Mouse (Mus musculus): ENCODE data around the gene Art3. TPM values are rescaled to one million over a fixed set of nuclear protein-coding genes. Genes with fewer than 3 reads are reported as not detected.

Art3 gene
- polyA plus RNA-seq, 1 experiment from 2014 or later = 37.5 TPM

- H3K4me2 ChIP-seq = no peak overlapping the region
- ATAC-seq (ENCODE audit: insufficient number of reproducible peaks, low FRiP score) = no peak
Measured at GRCm38 (mm10) chr5:92313776-92314175, 17.9 kb upstream of the Art3 start.

GRCm38 (mm10) chr5:92318119-92318518 lies 13.5 kb upstream of the Art3 start:
- H3K27ac ChIP-seq (ENCODE audit: poor library complexity, severe bottlenecking) = no peak overlapping the region
- no peak overlapping the region for H3K4me3 ChIP-seq
- WGBS = 77% methylated on average over 7 of the region's 7 CpGs
- no peak for ATAC-seq (ENCODE audit: insufficient number of reproducible peaks, low FRiP score)
- H3K4me1 ChIP-seq (replicated peaks) = peaks cover 4% of the 10 kb centered on the region; the same call in 1 of the 2 replicates
- no peak overlapping the region for H3K4me2 ChIP-seq
- no peaks in the 10 kb centered on the region for H3K27me3 ChIP-seq (replicated peaks)
- no peaks in the 10 kb centered on the region for H3K9me3 ChIP-seq (replicated peaks)
- H3K36me3 ChIP-seq = no peaks in the 10 kb centered on the region
- no peak overlapping the region for H3K9ac ChIP-seq

More at GRCm38 (mm10) chr5:92313776-92314175, 17.9 kb upstream of the Art3 start:
- Histone ChIP-seq H3K4me1 (replicated peaks) (peaks cover 5% of the 10 kb centered on the region), H3K9ac (no peak overlapping the region), H3K27me3 (replicated peaks) (no peaks in the 10 kb centered on the region), H3K36me3 (no peaks in the 10 kb centered on the region), H3K9me3 (replicated peaks) (no peaks in the 10 kb centered on the region), H3K27ac (ENCODE audit: poor library complexity, severe bottlenecking) (no peak overlapping the region), H3K4me3 (no peak overlapping the region)
- 45% methylated on average over 7 of the region's 7 CpGs for WGBS

GRCm38 (mm10) chr5:92318596-92318995 lies 13.0 kb upstream of the Art3 start:
- 87% methylated on average over 14 of the region's 14 CpGs for WGBS
- no peak overlapping the region for H3K9ac ChIP-seq
- ATAC-seq (ENCODE audit: insufficient number of reproducible peaks, low FRiP score) = no peak
- no peaks in the 10 kb centered on the region for H3K36me3 ChIP-seq
- H3K27me3 ChIP-seq (replicated peaks) = no peaks in the 10 kb centered on the region
- H3K4me2 ChIP-seq = no peak overlapping the region
- H3K9me3 ChIP-seq (replicated peaks) = no peaks in the 10 kb centered on the region
- no peak overlapping the region for H3K4me3 ChIP-seq
- H3K4me1 ChIP-seq (replicated peaks) = peaks cover 4% of the 10 kb centered on the region; the same call in 1 of the 2 replicates
- no peak overlapping the region for H3K27ac ChIP-seq (ENCODE audit: poor library complexity, severe bottlenecking)

DNA sequence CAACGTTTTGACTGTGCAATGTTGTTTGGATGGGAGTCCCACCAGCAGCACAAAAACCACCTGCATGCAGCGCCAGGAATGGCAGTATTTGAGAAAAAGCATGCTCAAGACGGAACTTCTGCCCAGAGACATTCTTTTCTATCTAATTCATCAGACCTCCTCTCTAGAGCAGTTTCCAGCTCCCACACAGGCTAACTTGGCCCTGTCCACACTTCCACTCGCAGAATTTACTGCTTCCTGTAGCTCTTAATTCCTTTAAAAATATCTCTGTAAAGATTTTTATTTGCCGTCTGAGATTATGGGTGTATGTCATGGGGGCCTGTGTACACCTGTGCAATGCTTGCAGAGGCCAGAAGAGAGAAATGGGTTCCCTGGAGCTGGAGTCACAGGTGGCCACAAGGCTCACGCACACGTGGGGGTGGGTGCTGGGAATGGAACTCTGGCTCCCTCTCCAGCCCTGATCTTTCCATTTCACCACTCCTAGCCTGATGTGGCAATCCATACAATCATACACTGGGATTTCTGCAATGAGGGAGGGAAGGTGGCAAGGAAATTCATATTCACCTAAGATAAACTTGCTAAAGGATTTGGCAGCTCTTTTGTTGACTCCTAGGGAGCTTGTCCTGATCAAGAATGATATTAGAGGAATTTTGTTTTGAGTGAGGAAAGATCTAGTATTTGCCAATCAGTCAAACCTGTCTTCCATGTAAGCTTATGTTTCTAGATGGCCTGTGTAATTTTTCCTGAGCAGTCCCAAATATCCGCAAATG lies 9.8 kb upstream of the Art3 start:
- H3K9ac ChIP-seq = no peak overlapping the region
- no peak overlapping the region for H3K4me2 ChIP-seq
- H3K9me3 ChIP-seq (replicated peaks) = no peaks in the 10 kb centered on the region
- peaks cover 3% of the 10 kb centered on the region; the same call in 1 of the 2 replicates for H3K27me3 ChIP-seq (replicated peaks)
- H3K27ac ChIP-seq (ENCODE audit: poor library complexity, severe bottlenecking) = no peak overlapping the region
- WGBS = 48% methylated on average over 8 of the region's 8 CpGs
- ATAC-seq (ENCODE audit: insufficient number of reproducible peaks, low FRiP score) = no peak
- H3K4me1 ChIP-seq (replicated peaks) = peaks cover 4% of the 10 kb centered on the region; the same call in 1 of the 2 replicates
- no peak overlapping the region for H3K4me3 ChIP-seq
- H3K36me3 ChIP-seq = no peaks in the 10 kb centered on the region

GRCm38 (mm10) chr5:92322612-92323011 lies 9.0 kb upstream of the Art3 start:
- Histone ChIP-seq H3K4me2 (no peak overlapping the region), H3K9me3 (replicated peaks) (no peaks in the 10 kb centered on the region), H3K4me1 (replicated peaks) (peaks cover 4% of the 10 kb centered on the region; the same call in 1 of the 2 replicates), H3K27ac (ENCODE audit: poor library complexity, severe bottlenecking) (no peak overlapping the region), H3K36me3 (no peaks in the 10 kb centered on the region), H3K27me3 (replicated peaks) (peaks cover 3% of the 10 kb centered on the region; the same call in 1 of the 2 replicates), H3K9ac (no peak overlapping the region), H3K4me3 (no peak overlapping the region)
- WGBS = 77% methylated on average over 4 of the region's 4 CpGs
- ATAC-seq (ENCODE audit: insufficient number of reproducible peaks, low FRiP score) = no peak

DNA sequence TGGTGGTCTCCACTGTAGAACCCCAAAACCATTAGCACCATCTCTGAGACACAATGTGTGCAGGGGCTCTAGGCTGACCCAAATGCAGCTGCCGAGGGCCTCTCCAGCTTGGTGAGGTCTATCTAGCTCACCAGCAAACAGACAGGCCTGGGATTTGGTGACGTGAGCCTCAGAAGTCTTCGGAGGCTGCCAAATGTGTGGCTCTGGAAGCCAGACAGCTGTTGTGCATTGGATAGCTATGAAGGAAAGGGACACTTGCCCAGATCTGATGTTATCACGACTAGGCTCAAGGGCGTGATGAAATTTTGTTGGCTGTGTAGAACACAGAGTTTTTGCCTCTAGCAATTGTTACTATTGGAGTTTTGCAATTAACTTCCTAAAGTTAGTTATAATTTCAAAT lies 8.4 kb upstream of the Art3 start:
- Histone ChIP-seq H3K36me3 (no peaks in the 10 kb centered on the region), H3K9me3 (replicated peaks) (no peaks in the 10 kb centered on the region), H3K4me2 (no peak overlapping the region), H3K4me3 (no peak overlapping the region), H3K4me1 (replicated peaks) (peaks cover 4% of the 10 kb centered on the region; the same call in 1 of the 2 replicates), H3K27me3 (replicated peaks) (peaks cover 3% of the 10 kb centered on the region; the same call in 1 of the 2 replicates), H3K27ac (ENCODE audit: poor library complexity, severe bottlenecking) (no peak overlapping the region), H3K9ac (no peak overlapping the region)
- ATAC-seq (ENCODE audit: insufficient number of reproducible peaks, low FRiP score) = no peak
- WGBS = 52% methylated on average over 5 of the region's 5 CpGs

GRCm38 (mm10) chr5:92327367-92327766 lies 4.3 kb upstream of the Art3 start:
- Histone ChIP-seq H3K36me3 (no peaks in the 10 kb centered on the region), H3K4me1 (replicated peaks) (peaks cover 7% of the 10 kb centered on the region), H3K4me2 (no peak overlapping the region), H3K9ac (no peak overlapping the region), H3K27ac (ENCODE audit: poor library complexity, severe bottlenecking) (no peak overlapping the region), H3K9me3 (replicated peaks) (no peaks in the 10 kb centered on the region), H3K27me3 (replicated peaks) (peaks cover 3% of the 10 kb centered on the region; the same call in 1 of the 2 replicates), H3K4me3 (no peak overlapping the region)
- no peak for ATAC-seq (ENCODE audit: insufficient number of reproducible peaks, low FRiP score)
- 73% methylated on average over 6 of the region's 6 CpGs for WGBS

GRCm38 (mm10) chr5:92327929-92328328 lies 3.7 kb upstream of the Art3 start, which contains the start of gene Cxcl9:
Cxcl9 (minus strand) TSS chr5:92328079.
- no peak for ATAC-seq (ENCODE audit: insufficient number of reproducible peaks, low FRiP score)
- no peaks in the 10 kb centered on the region for H3K36me3 ChIP-seq
- H3K27ac ChIP-seq (ENCODE audit: poor library complexity, severe bottlenecking) = no peak within 1 kb of the TSS
- no peak within 1 kb of the TSS for H3K4me3 ChIP-seq
- H3K27me3 ChIP-seq (replicated peaks) = peaks cover 3% of the 10 kb centered on the region; the same call in 1 of the 2 replicates
- H3K9me3 ChIP-seq (replicated peaks) = no peaks in the 10 kb centered on the region
- H3K4me2 ChIP-seq = no peak within 1 kb of the TSS
- no peak within 1 kb of the TSS for H3K9ac ChIP-seq
- peaks cover 7% of the 10 kb centered on the region for H3K4me1 ChIP-seq (replicated peaks)
- 76% methylated on average over 7 of the region's 7 CpGs for WGBS

DNA sequence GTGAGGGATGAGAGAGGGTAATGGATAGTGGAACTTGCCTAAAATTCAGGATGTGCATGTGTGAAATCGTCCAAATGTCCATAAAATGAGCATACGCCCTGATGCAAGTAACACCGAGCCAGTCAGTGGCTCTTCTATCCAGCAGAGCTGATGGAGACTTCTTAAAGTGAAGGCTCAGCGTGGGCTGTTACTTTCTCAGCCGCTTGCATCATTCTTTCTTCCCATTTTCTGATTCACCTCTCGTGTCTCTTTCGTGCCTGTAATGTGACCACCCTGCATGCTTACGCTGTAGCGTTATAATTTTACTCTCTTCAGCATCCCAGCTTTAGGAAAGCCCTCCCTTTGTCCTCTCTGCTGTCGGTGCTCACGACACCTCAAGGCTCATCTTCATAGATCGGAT lies 505 bp upstream of the Art3 start:
- Histone ChIP-seq H3K4me1 (replicated peaks) (peaks cover 7% of the 10 kb centered on the region), H3K27ac (ENCODE audit: poor library complexity, severe bottlenecking) (no peak overlapping the region), H3K36me3 (no peaks in the 10 kb centered on the region), H3K27me3 (replicated peaks) (no peaks in the 10 kb centered on the region), H3K9me3 (replicated peaks) (no peaks in the 10 kb centered on the region), H3K9ac (no peak overlapping the region), H3K4me3 (no peak overlapping the region), H3K4me2 (no peak overlapping the region)
- no peak for ATAC-seq (ENCODE audit: insufficient number of reproducible peaks, low FRiP score)
- 89% methylated on average over 12 of the region's 12 CpGs for WGBS

DNA sequence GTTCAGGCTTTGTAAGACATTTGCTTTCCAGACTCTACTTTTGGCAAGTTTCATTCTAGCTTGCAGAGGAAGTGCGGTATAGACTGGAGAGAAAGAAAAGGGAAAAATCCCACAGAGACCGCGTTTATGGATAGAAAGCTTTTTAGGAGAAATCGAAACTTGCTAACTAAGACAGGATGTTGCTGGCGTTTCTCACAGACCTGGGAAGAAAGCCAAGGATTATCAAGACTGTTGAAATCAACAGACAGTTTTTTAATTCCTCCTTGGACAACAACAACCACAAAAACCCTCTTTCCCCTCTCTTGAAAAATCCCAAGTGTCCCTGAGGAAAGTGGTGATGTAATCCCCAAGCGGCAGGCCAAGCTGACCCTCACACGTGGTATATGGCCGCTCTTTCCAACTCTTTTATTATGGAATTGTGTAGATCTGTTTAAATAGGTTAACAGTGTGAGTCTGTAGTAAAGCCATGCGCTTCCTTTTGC lies 773 bp downstream of the Art3 start:
- 52% methylated on average over 9 of the region's 9 CpGs for WGBS
- no peak overlapping the region for H3K4me3 ChIP-seq
- H3K9me3 ChIP-seq (replicated peaks) = no peaks in the 10 kb centered on the region
- H3K36me3 ChIP-seq = no peaks in the 10 kb centered on the region
- no peaks in the 10 kb centered on the region for H3K27me3 ChIP-seq (replicated peaks)
- H3K9ac ChIP-seq = no peak overlapping the region
- ATAC-seq (ENCODE audit: insufficient number of reproducible peaks, low FRiP score) = no peak
- H3K4me1 ChIP-seq (replicated peaks) = peaks cover 7% of the 10 kb centered on the region
- H3K27ac ChIP-seq (ENCODE audit: poor library complexity, severe bottlenecking) = peak overlapping the region; percentile 68
- H3K4me2 ChIP-seq = peak overlapping the region; percentile 37

DNA sequence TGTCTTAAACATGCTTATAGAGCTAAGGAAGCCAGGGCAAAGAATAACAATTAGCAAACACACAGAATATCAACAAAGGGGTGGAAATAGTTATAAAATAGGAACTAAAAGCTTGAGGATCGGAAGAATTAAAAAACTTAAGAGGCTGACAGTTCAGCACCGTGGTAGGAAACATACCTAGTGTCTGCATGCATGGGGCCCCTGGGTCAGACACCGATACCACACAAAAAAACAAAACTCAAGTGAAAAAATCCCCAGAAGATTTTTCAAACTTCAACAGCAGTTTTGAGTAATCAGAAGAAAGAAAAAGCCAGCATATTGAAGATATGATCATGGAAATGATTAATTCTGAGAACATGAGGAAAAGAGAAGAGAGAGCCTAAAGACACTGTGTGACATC lies 5.1 kb downstream of the Art3 start:
- Histone ChIP-seq H3K36me3 (no peaks in the 10 kb centered on the region), H3K4me2 (no peak overlapping the region)

More for the DNA sequence above, 5.1 kb downstream of the Art3 start:
- Histone ChIP-seq H3K4me3 (no peak overlapping the region), H3K9me3 (replicated peaks) (no peaks in the 10 kb centered on the region), H3K27me3 (replicated peaks) (no peaks in the 10 kb centered on the region), H3K4me1 (replicated peaks) (peaks cover 6% of the 10 kb centered on the region), H3K27ac (ENCODE audit: poor library complexity, severe bottlenecking) (no peak overlapping the region), H3K9ac (no peak overlapping the region)
- WGBS = 73% methylated on average over 3 of the region's 3 CpGs
- ATAC-seq (ENCODE audit: insufficient number of reproducible peaks, low FRiP score) = no peak

All from heart, embryonic 12.5 days (tissue).